Mouse (Mus musculus): ENCODE measurements around the gene Rnf113a2. TPM values are rescaled to one million over a fixed set of nuclear protein-coding genes. Genes with fewer than 3 reads are reported as not detected.

Gene Rnf113a2
- polyA plus RNA-seq (2012; rRNA removed), result 7.4 and 7.8 TPM in 2 replicates

DNA sequence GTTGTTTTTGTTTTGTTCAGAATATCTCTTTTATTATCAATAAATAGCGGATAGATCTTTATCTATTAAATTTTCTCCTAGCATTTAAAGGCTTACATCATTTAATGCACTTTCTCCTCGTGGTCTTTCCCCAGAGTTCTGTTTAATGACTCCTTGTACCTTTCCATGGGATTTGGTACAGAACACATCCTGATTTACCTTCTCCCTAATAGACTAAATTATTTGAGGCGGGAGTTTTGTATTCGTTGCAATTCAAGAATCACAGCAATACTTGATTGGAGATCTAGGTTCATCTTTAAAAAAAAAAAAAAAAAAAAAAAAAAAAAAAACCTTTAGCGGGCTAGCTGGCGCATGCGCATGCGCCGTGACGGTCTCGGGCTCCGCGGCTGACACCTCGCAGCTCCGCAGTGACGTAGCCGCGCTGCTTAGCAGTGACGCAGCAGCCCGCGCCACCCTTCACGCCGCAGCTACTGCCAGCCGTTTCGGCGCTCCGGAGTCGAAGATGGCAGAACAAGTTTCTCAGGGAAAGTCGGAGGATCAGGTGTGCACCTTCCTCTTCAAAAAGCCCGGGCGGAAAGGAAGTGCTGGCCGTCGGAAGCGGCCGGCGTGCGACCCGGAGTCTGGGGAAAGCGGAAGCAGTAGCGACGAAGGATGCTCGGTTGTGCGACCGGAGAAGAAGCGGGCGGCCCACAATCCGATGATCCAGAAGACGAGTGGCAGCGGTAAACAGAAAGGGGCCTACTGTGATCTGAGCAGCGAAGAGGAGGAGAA lies at the start of gene Rnf113a2:
Rnf113a2 (plus strand) TSS at position 363 of the 771 bp plus-strand sequence.

DNA sequence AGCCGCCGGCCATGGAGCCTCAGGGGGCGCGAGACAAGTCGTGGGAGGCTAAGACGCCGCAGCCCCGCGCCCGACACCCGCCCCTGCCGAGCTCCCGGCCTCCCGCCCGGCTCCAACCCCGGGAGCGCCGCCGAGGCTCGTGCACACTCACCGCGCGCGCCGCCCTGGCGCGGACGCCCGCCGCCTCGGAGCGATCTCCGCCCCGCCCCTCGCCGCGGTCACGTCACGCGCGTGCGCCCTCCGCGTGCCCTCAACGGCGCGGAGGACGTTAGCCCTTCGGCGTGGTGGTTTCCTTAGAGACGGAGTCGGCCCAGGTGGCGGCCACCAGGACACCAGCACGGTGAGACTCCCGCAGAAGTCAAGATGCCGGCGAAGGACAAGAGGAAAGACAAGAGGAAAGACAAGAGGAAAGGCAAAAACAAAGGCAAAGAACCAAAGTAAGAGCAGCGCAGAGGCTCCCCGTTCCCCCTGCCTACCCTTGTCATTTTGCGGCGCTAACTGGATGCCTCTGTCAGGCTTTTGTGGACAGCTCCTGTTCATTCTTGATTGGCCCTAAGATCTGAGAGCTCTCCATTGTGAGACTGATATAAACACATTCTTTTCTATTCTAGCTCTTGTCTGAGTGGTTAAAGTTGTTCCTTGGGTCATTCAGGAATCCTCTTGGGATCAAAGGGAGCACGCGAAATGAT lies 8.0 kb upstream of the Rnf113a2 start, which contains the start of the genes Entpd5 and Bbof1:
Entpd5 (minus strand) TSS at position 211 of the 689 bp plus-strand sequence.
Bbof1 (plus strand) TSS at position 253 of the 689 bp plus-strand sequence.

DNA sequence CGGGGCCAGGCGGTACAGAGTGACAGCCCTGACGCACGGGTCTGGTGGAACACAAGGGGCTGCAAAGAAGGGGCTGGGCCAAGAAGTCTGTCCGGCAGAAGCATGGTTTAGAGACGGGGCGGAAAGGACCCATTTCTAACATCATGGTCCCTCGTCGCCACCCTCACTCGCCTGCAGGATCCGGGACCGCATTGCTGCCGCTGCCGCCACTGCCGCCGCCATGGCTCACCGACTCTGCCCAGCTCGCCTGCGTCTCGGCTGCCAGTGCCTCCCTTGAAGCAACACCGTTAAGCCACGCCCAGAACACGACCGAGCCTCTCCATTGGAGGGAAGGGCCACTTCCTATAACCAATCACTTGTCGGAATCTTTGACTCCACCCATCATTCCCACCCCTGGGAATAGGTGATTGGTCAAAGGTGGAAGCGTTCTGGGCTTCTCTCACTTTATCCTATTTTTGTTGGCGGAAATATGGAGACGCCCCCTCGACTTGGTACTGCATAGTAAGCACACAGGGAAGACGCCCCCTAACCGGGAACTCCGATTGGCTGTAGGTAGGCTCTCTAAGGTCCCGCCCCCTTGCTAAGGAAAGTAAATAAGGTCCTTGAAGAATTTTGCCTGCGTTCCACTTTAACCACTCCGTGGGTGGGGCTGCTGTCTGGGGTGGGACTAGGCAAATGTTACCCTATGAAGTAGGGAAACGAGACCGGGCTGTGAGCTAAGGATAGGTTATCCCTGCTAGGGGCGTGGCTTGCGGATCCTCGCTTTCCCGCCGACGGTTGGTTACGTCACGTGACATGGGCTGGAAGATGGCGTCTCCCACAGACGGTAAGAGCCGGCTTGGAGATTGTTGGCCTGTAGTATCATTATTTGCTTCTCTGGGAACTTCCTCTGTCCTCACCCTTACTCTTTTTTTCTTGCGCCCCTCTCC lies 34.0 kb downstream of the Rnf113a2 start, which contains the start of the genes Aldh6a1 and Lin52:
Aldh6a1 (minus strand) TSS at position 287 of the 929 bp plus-strand sequence.
Lin52 (plus strand) TSS at position 705 of the 929 bp plus-strand sequence.

Other genes with a start within 250 kb of the Rnf113a2 start
- gene Elmsan1, start 198.3 kb upstream of the Rnf113a2 start, polyA plus RNA-seq (2012; rRNA removed), result 4.0 and 6.0 TPM in 2 replicates
- 17.3 and 19.0 TPM in 2 replicates for gene Ptgr2, start 132.0 kb upstream of the Rnf113a2 start, polyA plus RNA-seq (2012; rRNA removed)
- gene Zfp410, start 100.3 kb upstream of the Rnf113a2 start, polyA plus RNA-seq (2012; rRNA removed), result 19.1 and 20.3 TPM in 2 replicates
- 19.3 and 21.1 TPM in 2 replicates for gene Coq6, start 55.5 kb upstream of the Rnf113a2 start, polyA plus RNA-seq (2012; rRNA removed)
- 0.66 and 0.77 TPM in 2 replicates for gene Fam161b, start 55.4 kb upstream of the Rnf113a2 start, polyA plus RNA-seq (2012; rRNA removed)
- gene Entpd5, start 8.2 kb upstream of the Rnf113a2 start, polyA plus RNA-seq (2012; rRNA removed), result 8.9 and 10.3 TPM in 2 replicates
- gene Bbof1, start 8.1 kb upstream of the Rnf113a2 start, polyA plus RNA-seq (2012; rRNA removed), result 0.28 and 0.32 TPM in 2 replicates
- gene Aldh6a1, start 33.8 kb downstream of the Rnf113a2 start, polyA plus RNA-seq (2012; rRNA removed), result 57.0 and 59.6 TPM in 2 replicates
- gene Lin52, start 34.2 kb downstream of the Rnf113a2 start, polyA plus RNA-seq (2012; rRNA removed), result 6.0 and 7.0 TPM in 2 replicates
- not detected in 2 replicates for gene Vsx2, start 152.6 kb downstream of the Rnf113a2 start, polyA plus RNA-seq (2012; rRNA removed)
- 4.5 and 5.5 TPM in 2 replicates for gene Abcd4, start 200.2 kb downstream of the Rnf113a2 start, polyA plus RNA-seq (2012; rRNA removed)
- not detected in 2 replicates for gene Vrtn, start 223.8 kb downstream of the Rnf113a2 start, polyA plus RNA-seq (2012; rRNA removed)